Mouse (Mus musculus) 3T3-L1 (cell line): ENCODE measurements around the gene Ndrg3.

Source experiments
- DNase-seq: peaks from one replicate; pipeline ENCODE4 v3.0.0-alpha.2; 2015; ENCODE audit warnings: low read depth, low spot score

Ndrg3 gene

DNA sequence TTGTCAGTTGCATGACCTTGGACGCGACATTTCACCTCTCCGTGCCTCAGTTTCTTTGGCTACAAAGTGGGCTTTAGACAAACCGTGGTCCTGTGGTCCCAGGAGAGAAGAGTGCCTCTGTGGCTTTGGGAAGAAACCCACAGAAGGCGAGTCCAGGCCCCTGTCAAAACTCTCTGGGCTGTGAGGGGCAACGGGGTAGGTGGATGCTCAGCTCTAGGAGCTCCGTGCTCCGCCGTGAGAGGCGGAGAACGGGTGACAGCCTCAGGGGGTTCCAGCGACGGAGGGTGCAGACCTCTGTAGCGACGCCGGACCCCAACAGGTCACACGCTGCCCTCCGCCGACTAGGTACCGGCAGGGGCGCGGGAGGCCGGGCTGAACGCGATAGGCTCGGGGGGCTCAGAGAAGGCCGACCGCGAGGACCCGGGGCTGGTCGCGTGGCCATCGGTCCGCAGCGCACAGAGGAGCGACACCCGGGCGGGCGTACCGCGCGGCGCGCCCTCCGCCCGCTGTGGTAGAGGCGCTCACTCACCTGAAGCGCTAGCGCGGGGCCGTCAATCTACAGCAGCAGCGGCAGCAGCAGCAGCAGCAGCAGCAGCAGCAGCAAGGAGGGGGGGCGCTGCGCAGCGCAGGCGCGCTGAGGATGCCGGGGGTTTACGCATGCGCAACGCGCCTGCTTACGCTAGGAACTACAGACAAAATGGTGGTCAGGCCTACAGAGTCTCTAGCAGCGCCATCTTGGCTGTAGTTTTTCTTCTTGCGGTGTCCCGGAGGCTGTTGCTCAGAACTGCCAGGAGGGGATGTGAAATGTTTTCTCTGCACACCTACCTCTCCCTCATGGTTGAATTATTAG is at the start of gene Ndrg3:
Gene Ndrg3 (minus strand): TSS at position 587 of the 850 bp plus-strand sequence.
- DNase-seq, result peak; percentile 99

GRCm38 (mm10) chr2:157041421-157041820 is 49.6 kb upstream of the Ndrg3 start:
- DNase-seq, result no peak

DNA sequence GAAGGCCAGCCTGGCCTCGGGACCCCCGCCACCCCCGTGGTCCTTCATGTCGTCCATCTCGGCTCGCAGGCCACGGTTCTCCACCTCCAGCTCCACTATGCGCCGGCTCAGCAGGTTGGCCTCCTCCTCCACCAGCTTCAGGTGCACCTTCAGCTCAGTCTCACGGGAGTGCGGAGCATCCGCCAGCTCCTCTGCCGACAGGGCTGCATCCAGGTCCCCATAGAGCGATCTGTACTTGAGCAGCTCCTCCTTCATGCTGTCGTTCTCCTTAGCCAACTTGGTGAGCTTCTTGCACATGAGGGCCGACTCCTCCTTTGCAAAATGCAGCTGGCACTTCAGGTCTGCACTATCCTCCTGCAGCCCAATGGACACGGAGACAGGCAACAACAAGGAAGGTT is 48.8 kb upstream of the Ndrg3 start:
- DNase-seq, result no peak

- DNase-seq, result no peak
These were observed 48.2 kb upstream of the Ndrg3 start for GRCm38 (mm10) chr2:157039900-157040648.

GRCm38 (mm10) chr2:157037303-157037702 is 45.4 kb upstream of the Ndrg3 start:
- no peak for DNase-seq

DNA sequence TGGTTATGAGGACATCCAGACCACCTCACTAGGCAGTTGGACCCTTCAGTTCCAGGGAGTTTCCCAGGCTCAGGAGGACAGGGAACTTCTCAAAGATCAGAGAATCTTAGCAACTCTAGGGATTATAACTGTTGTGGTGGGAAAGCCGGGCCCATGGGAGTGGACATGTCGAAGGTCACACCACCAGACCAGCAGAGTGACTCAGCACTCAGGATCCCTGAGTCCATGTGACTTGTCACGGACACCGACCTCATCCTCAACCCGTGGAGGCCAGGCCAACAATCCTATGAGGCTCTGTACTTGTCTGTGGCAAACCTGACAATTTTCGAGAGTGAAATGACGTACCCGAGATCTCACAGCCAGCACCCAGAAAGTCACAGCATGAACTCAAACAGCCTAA is 44.5 kb upstream of the Ndrg3 start:
- DNase-seq, result peak; percentile 79

DNA sequence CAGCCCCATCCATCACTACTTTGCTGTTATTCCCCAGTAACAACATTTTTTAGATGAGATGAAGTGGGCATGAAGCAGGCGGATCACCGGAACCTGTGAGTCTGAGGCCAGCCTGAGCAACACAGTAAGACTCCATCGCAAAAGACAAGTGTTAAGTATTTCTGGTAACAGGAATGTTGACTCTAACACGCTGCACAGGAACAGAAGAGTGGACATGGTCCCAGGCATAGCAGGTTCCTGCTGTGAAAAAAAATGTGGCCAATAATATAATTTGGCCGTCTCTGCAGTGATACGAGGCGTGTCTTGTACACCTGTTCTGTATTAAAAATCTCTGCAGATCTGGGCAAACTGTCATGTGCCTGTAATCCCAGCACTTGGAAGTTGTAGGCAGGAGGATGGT is 43.5 kb upstream of the Ndrg3 start:
- DNase-seq, result no peak

DNA sequence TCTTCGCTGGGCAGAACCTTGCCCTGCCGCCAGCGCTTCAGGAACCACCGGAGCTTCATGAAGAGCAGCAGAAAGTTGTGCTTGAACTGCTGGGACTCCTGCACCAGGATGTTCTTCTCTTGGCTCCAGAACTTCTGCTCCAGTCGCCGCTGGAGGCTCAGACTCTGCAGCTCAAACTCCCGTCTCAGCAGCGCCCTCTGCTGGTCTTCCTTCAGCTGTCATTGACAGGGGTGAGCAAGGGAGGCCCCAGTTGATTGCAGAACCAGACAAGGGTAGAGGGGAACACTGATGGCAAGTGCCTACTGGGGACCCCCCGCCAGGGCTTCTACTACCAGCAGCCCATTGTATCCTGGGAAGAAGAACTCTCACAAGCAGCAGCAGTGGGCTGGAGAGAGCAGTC is 38.9 kb upstream of the Ndrg3 start:
- peak; percentile 84 for DNase-seq

DNA sequence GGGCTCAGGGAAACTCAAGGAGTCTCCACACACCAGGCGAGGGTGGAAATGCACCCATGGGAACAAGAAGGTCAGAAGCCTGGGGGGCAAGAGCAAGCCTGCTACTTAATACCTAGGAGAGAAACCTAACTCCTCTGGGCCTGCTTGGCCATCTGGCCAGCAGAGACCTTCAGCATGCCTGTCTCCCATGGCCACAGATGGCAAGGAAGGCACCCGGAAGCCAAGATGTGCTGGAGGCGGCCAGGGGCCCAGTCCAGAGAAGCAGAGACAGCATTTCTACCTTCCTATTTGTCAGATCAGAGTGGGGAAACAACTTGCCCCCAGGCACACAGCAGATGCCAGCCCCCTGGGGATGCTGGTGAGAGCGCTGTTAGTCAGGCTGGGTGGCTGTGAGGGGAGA is 36.4 kb upstream of the Ndrg3 start:
- DNase-seq, result no peak

GRCm38 (mm10) chr2:157027106-157028008 is 35.5 kb upstream of the Ndrg3 start:
- no peak for DNase-seq

GRCm38 (mm10) chr2:157021156-157021555 is 29.3 kb upstream of the Ndrg3 start:
- no peak for DNase-seq

DNA sequence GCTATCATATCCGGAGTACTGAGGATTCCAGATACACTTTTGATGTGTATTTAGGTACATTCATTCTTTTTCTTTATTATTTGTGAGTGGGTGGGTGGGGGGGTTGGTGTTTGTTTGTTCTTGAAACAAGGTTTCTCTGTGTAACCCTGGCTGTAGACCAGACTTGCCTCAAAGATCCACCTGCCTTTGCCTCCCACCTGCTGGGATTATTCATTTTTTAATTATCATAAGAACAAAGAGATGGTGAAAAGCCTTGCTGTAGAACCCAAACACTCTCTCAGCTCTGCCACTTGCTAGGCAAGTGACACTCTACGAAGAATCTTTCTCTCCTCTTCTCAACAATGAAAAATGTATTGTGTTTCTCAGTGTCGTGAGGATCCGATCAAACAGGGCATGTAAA is 27.4 kb upstream of the Ndrg3 start:
- DNase-seq, result no peak

DNA sequence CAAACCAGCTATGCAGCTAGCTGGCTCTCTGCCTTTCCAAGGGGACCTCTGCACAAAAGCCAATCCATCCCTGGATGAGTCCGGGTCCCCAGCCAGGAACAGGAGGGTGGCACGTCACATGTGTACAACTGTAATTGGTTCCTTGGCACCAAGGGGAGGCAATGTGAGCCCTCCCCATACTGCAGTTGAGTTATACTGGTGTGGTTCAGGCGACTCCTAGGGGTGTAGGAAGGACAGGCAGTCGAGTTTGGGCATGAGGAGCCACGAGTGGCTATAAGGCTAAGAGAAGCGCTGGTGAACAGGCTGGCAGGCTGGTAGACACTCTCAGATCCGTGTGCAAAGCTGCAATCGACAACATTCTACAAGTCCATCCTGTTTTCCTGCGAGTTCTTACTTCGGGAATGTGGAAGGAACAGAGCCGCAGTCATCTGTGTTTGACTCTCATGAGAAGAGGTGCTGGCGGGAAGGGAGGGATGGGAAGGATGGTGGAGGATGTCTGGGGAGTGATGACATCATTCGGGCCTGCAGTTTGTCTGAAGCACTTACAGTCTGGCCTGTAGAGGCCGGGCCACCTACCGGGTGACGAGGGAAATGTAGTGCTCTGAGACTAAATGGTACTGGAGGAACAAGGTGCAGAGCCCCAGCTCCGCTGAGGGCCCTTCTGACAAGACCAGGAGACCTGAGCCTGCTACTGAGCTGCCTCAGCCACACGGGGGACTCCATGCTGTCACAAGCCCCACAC is 24.8 kb upstream of the Ndrg3 start:
- no peak for DNase-seq

- DNase-seq, result no peak
These were observed 20.5 kb upstream of the Ndrg3 start for GRCm38 (mm10) chr2:157012341-157012740.

GRCm38 (mm10) chr2:157010634-157011310 is 18.9 kb upstream of the Ndrg3 start:
- no peak for DNase-seq

DNA sequence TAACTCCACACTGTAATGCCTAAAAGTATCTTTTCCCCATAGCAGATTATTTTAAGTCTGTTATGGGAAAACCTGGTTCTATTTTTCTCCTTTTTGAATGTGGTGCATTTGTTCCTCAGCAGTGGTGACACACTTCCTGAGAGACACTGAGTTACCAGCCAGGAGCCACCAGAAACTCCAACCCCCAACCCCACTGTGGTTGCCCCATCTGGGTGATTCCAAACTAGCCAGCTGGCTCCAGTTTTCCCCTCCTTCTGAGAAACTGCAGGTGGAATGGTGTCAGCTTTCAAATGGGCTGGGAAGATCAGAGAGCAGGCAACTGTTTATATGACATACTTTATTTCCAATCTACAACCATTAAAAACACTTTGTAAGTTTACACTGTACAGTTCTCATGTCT is 18.3 kb upstream of the Ndrg3 start:
- peak; percentile 28 for DNase-seq

GRCm38 (mm10) chr2:157008509-157008908 is 16.7 kb upstream of the Ndrg3 start:
- DNase-seq, result no peak

- no peak for DNase-seq
These were observed 15.4 kb upstream of the Ndrg3 start for GRCm38 (mm10) chr2:157007234-157007596.

GRCm38 (mm10) chr2:157006511-157007233 is 14.8 kb upstream of the Ndrg3 start, which contains the start of gene Dsn1:
Gene Dsn1 (minus strand): TSS chr2:157007154.
- DNase-seq, result peak; percentile 89

- no peak for DNase-seq
These were observed 10.5 kb upstream of the Ndrg3 start for GRCm38 (mm10) chr2:157002321-157002720.
